Mouse (Mus musculus): Measurements from ENCODE around the gene Specc1. TPM values are rescaled to one million over a fixed set of nuclear protein-coding genes. Genes with fewer than 3 reads are reported as not detected.

Specc1 gene
- total and polyA plus RNA-seq, 3 experiments, result 7.3 to 18.6 (median 15.5) TPM

DNA sequence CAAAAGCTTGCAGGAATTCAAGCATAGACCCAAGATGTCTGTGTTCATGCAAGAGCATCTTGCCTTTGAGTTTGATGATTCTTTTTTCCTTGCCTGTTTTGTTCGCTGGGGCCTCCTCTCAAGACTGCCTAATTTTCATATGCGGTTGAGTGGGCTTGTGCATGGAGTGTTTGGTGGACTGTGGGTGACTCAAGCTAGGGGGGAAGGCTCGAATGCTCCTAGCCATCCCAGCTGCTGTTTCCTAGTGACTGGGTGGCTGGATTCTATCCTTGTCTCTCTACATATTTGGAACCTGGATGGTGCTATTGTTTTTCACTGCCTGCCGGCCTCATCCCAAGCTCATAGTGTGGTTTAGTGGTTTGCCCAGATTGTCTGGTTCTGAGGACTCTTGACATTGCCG is 8.0 kb downstream of the Specc1 start:
- no peak for DNase-seq (ENCODE audit: extremely low read depth)
- Histone ChIP-seq H3K9ac (ENCODE audit: insufficient read depth, low read depth) (no peak overlapping the region), H3K36me3 (replicated peaks in 1 of 2; ENCODE audit: control insufficient read depth in 1 of 2, insufficient read depth in 1 of 2, low read length in 1 of 2) (no peaks in the 10 kb centered on the region), H3K27me3 (replicated peaks) (no peaks in the 10 kb centered on the region), H3K27ac (ENCODE audit: insufficient read depth, low read depth) (no peak overlapping the region), H3K4me1 (ENCODE audit: control insufficient read depth in 1 of 2, insufficient read depth in 2 of 2) (peaks cover 13 to 23% of the 10 kb centered on the region in 2 experiments), H3K4me2 (ENCODE audit: insufficient read depth, low read depth, poor library complexity, severe bottlenecking) (no peak overlapping the region), H3K9me3 (replicated peaks; ENCODE audit: low read length) (no peaks in the 10 kb centered on the region), H3K4me3 (replicated peaks in 1 of 3; ENCODE audit: low read depth in 2 of 3, low read length in 2 of 3, poor library complexity in 1 of 3) (no peak overlapping the region), H3K79me2 (replicated peaks; ENCODE audit: control insufficient read depth, extremely low read depth, insufficient read depth, poor library complexity, severe bottlenecking) (no peaks in the 10 kb centered on the region)
- no peak for TF ChIP-seq JUND (conservative IDR thresholded peaks at IDR 0.05; ENCODE audit: low read depth, low read length)
- no peak for TF ChIP-seq JUN (IDR thresholded peaks at IDR 0.05; ENCODE audit: insufficient read depth, low read depth, low read length)
- TF ChIP-seq NELFE (IDR thresholded peaks at IDR 0.05; ENCODE audit: low read depth, low read length), result no peak
- no peak for TF ChIP-seq RCOR1 (conservative IDR thresholded peaks at IDR 0.05; ENCODE audit: low read depth, low read length)
- TF ChIP-seq ZKSCAN1 (IDR thresholded peaks at IDR 0.05; ENCODE audit: borderline replicate concordance, low read depth, low read length), result no peak
- dilution Hi-C loops (cut with MboI; ENCODE audit: extremely low pct_ligation_motif_present, extremely low pct_unique_long_range_greater_than_20kb, low sequenced_read_pairs), result no loop called here
- in situ Hi-C loops (cut with MboI; ENCODE audit: low pct_ligation_motif_present, low pct_unique_long_range_greater_than_20kb, low sequenced_read_pairs), result no loop called here

GRCm38 (mm10) chr11:61967034-61967433 is 10.5 kb downstream of the Specc1 start:
- Histone ChIP-seq H3K79me2 (replicated peaks; ENCODE audit: control insufficient read depth, extremely low read depth, insufficient read depth, poor library complexity, severe bottlenecking) (no peaks in the 10 kb centered on the region), H3K4me3 (replicated peaks in 1 of 3; ENCODE audit: low read depth in 2 of 3, low read length in 2 of 3, poor library complexity in 1 of 3) (no peak overlapping the region), H3K9ac (ENCODE audit: insufficient read depth, low read depth) (no peak overlapping the region), H3K9me3 (replicated peaks; ENCODE audit: low read length) (no peaks in the 10 kb centered on the region), H3K27ac (ENCODE audit: insufficient read depth, low read depth) (no peak overlapping the region), H3K27me3 (replicated peaks) (no peaks in the 10 kb centered on the region), H3K36me3 (replicated peaks in 1 of 2; ENCODE audit: control insufficient read depth in 1 of 2, insufficient read depth in 1 of 2, low read length in 1 of 2) (no peaks in the 10 kb centered on the region), H3K4me1 (ENCODE audit: control insufficient read depth in 1 of 2, insufficient read depth in 2 of 2) (peaks cover 16 to 33% of the 10 kb centered on the region in 2 experiments), H3K4me2 (ENCODE audit: insufficient read depth, low read depth, poor library complexity, severe bottlenecking) (no peak overlapping the region)
- no peak for TF ChIP-seq MYC (IDR thresholded peaks at IDR 0.05; ENCODE audit: low read depth, low read length)
- no peak for TF ChIP-seq USF1 (IDR thresholded peaks at IDR 0.05; ENCODE audit: low read depth, low read length)
- TF ChIP-seq CHD1 (IDR thresholded peaks at IDR 0.05; ENCODE audit: low read depth, low read length), result no peak
- TF ChIP-seq CTCF (conservative IDR thresholded peaks at IDR 0.05 in 1 of 2, IDR thresholded peaks at IDR 0.05 in 1 of 2; ENCODE audit: low read depth in 2 of 2, low read length in 2 of 2), result no peak
- no peak for TF ChIP-seq USF2 (conservative IDR thresholded peaks at IDR 0.05; ENCODE audit: low read depth, low read length)
- no peak for TF ChIP-seq ZMIZ1 (IDR thresholded peaks at IDR 0.05; ENCODE audit: low read depth, low read length)
- TF ChIP-seq ELF1 (IDR thresholded peaks at IDR 0.05; ENCODE audit: low read depth, low read length), result no peak
- TF ChIP-seq SMC3 (IDR thresholded peaks at IDR 0.05; ENCODE audit: low read depth, low read length), result no peak
- no peak for TF ChIP-seq NRF1 (IDR thresholded peaks at IDR 0.05; ENCODE audit: low read depth, low read length)
- no peak for TF ChIP-seq JUND (conservative IDR thresholded peaks at IDR 0.05; ENCODE audit: low read depth, low read length)
- TF ChIP-seq ZKSCAN1 (IDR thresholded peaks at IDR 0.05; ENCODE audit: borderline replicate concordance, low read depth, low read length), result no peak
- TF ChIP-seq ETS1 (conservative IDR thresholded peaks at IDR 0.05; ENCODE audit: low read depth, low read length), result no peak
- no peak for TF ChIP-seq NELFE (IDR thresholded peaks at IDR 0.05; ENCODE audit: low read depth, low read length)
- TF ChIP-seq E2F4 (IDR thresholded peaks at IDR 0.05; ENCODE audit: insufficient replicate concordance, low read depth, low read length), result no peak
- no peak for TF ChIP-seq MAZ (IDR thresholded peaks at IDR 0.05; ENCODE audit: low read depth, low read length)
- TF ChIP-seq EP300 (IDR thresholded peaks at IDR 0.05; ENCODE audit: low read length), result no peak
- DNase-seq (ENCODE audit: extremely low read depth), result no peak
- dilution Hi-C loops (cut with MboI; ENCODE audit: extremely low pct_ligation_motif_present, extremely low pct_unique_long_range_greater_than_20kb, low sequenced_read_pairs) (no loop called here), in situ Hi-C loops (cut with MboI; ENCODE audit: low pct_ligation_motif_present, low pct_unique_long_range_greater_than_20kb, low sequenced_read_pairs) (no loop called here)

Measured in CH12.LX (cell line).